Mouse (Mus musculus): ENCODE data around the gene Ttll13. TPM values are rescaled to one million over a fixed set of nuclear protein-coding genes. Genes with fewer than 3 reads are reported as not detected.

The Ttll13 gene
- total and polyA plus RNA-seq, 3 experiments = 0.39 to 0.40 TPM; not detected in 1

GRCm38 (mm10) chr7:80220237-80220797 lies 25.9 kb upstream of the Ttll13 start:
- no peak for TF ChIP-seq USF1 (IDR thresholded peaks at IDR 0.05; ENCODE audit: low read depth, low read length)
- no peak for TF ChIP-seq ELF1 (IDR thresholded peaks at IDR 0.05; ENCODE audit: low read depth, low read length)
- TF ChIP-seq NELFE (IDR thresholded peaks at IDR 0.05; ENCODE audit: low read depth, low read length) = no peak
- TF ChIP-seq CHD2 (IDR thresholded peaks at IDR 0.05; ENCODE audit: low read length) = no peak
- no peak for TF ChIP-seq ZC3H11A (IDR thresholded peaks at IDR 0.05; ENCODE audit: low read depth, low read length)
- TF ChIP-seq MAFK (IDR thresholded peaks at IDR 0.05; ENCODE audit: borderline replicate concordance, low read depth, low read length) = no peak
- TF ChIP-seq KAT2A (conservative IDR thresholded peaks at IDR 0.05; ENCODE audit: low read depth, low read length) = no peak
- Histone ChIP-seq H3K36me3 (ENCODE audit: control insufficient read depth in 1 of 2, insufficient read depth in 2 of 2, low read length in 2 of 2) (peaks cover 0 to 10% of the 10 kb centered on the region in 2 experiments; a peak in 2 of 4 replicates), H3K79me2 (ENCODE audit: control insufficient read depth, insufficient read depth, low read length, poor library complexity) (no peaks in the 10 kb centered on the region), H3K4me3 (ENCODE audit: control insufficient read depth in 1 of 2, insufficient read depth in 1 of 2, low read depth in 2 of 2, low read length in 2 of 2) (no peak overlapping the region), H3K27ac (ENCODE audit: control insufficient read depth, low read depth, low read length) (no peak overlapping the region), H3K27me3 (ENCODE audit: control insufficient read depth in 1 of 2, insufficient read depth in 2 of 2, low read length in 2 of 2) (no peaks in the 10 kb centered on the region), H3K9me3 (replicated peaks; ENCODE audit: insufficient read depth, low read length) (no peaks in the 10 kb centered on the region), H3K4me1 (ENCODE audit: control insufficient read depth in 1 of 2, insufficient read depth in 2 of 2, low read length in 2 of 2) (no peaks in the 10 kb centered on the region), H3K9ac (ENCODE audit: control insufficient read depth, low read depth, low read length, poor library complexity, severe bottlenecking) (no peak overlapping the region)
- DNase-seq (ENCODE audit: low read depth, low spot score) = no peak

DNA sequence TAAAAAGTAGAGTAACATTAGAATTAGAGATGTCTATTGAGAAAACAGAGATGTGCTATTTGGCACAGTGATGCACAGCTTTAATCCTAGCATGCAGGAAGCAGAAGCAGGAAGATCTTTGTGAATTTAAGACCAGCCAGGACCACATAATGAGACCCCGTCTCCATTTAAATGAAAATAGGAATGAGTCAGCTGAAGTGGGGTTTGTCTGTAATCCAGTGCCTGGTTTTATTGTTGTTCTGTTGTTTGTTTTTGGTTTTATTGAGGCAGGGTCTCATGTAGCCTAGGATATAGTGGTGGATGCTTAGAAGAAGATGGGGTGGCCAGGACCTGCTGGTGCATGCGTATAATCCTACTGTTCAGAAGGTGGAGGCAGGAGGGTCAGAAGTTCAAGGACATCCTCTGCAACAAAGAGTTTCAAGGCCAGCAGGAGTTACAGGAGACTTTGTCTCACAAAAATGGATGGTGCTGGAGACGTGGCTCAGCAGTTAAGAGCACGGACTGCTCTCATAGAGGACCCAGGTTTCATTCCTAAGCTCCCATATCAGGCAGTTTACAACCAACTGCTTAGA lies 24.9 kb upstream of the Ttll13 start:
- H3K27ac ChIP-seq (ENCODE audit: control insufficient read depth, low read depth, low read length) = no peak overlapping the region
- peaks cover 0 to 12% of the 10 kb centered on the region in 2 experiments; a peak in 2 of 4 replicates for H3K36me3 ChIP-seq (ENCODE audit: control insufficient read depth in 1 of 2, insufficient read depth in 2 of 2, low read length in 2 of 2)
- no peak overlapping the region for H3K9ac ChIP-seq (ENCODE audit: control insufficient read depth, low read depth, low read length, poor library complexity, severe bottlenecking)
- no peaks in the 10 kb centered on the region for H3K27me3 ChIP-seq (ENCODE audit: control insufficient read depth in 1 of 2, insufficient read depth in 2 of 2, low read length in 2 of 2)
- no peak overlapping the region for H3K4me3 ChIP-seq (ENCODE audit: control insufficient read depth in 1 of 2, insufficient read depth in 1 of 2, low read depth in 2 of 2, low read length in 2 of 2)
- H3K9me3 ChIP-seq (replicated peaks; ENCODE audit: insufficient read depth, low read length) = no peaks in the 10 kb centered on the region
- no peaks in the 10 kb centered on the region for H3K4me1 ChIP-seq (ENCODE audit: control insufficient read depth in 1 of 2, insufficient read depth in 2 of 2, low read length in 2 of 2)
- DNase-seq (ENCODE audit: low read depth, low spot score) = no peak
- TF ChIP-seq UBTF (IDR thresholded peaks at IDR 0.05; ENCODE audit: borderline replicate concordance, insufficient read depth, low read depth, low read length) (no peak), CHD2 (IDR thresholded peaks at IDR 0.05; ENCODE audit: low read length) (no peak), RAD21 (IDR thresholded peaks at IDR 0.05; ENCODE audit: low read depth, low read length) (no peak), USF2 (IDR thresholded peaks at IDR 0.05; ENCODE audit: borderline replicate concordance in 1 of 2, insufficient read depth in 1 of 2, low read depth in 1 of 2, low read length in 2 of 2) (no peak)
- H3K79me2 ChIP-seq (ENCODE audit: control insufficient read depth, insufficient read depth, low read length, poor library complexity) = no peaks in the 10 kb centered on the region

DNA sequence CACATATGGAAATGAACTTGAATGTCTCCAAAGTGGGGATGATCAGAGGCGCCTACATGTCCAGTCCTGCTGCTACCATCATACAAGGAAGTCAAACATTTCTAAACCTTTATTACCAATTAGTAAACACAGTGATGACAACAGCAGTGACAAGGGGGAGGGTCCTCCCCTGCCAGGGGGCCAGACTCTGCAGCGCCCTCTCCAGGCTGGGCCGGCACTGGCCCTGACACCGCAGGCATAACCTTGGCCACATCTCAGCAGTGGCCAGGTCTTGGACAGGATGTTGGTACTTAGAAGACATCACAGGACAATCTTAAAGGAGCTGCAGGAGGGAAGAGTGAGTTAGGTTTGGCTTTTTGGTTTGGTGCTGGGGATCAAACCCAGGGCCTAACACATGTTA lies 19.1 kb upstream of the Ttll13 start:
- Histone ChIP-seq H3K27me3 (ENCODE audit: control insufficient read depth in 1 of 2, insufficient read depth in 2 of 2, low read length in 2 of 2) (no peaks in the 10 kb centered on the region), H3K36me3 (ENCODE audit: control insufficient read depth in 1 of 2, insufficient read depth in 2 of 2, low read length in 2 of 2) (peaks cover 0 to 2% of the 10 kb centered on the region in 2 experiments; a peak in 2 of 4 replicates), H3K79me2 (ENCODE audit: control insufficient read depth, insufficient read depth, low read length, poor library complexity) (no peaks in the 10 kb centered on the region)

More for the DNA sequence above, 19.1 kb upstream of the Ttll13 start:
- H3K27ac ChIP-seq (ENCODE audit: control insufficient read depth, low read depth, low read length) = no peak overlapping the region
- TF ChIP-seq CTCF (IDR thresholded peaks at IDR 0.05 in 2 of 3, conservative IDR thresholded peaks at IDR 0.05 in 1 of 3; ENCODE audit: control insufficient read depth in 1 of 3, insufficient read depth in 1 of 3, low read depth in 2 of 3, low read length in 3 of 3, poor library complexity in 1 of 3, severe bottlenecking in 1 of 3) = peak; percentile 35 to 56 (median 45); a peak in 5 of 6 replicates
- TF ChIP-seq BHLHE40 (IDR thresholded peaks at IDR 0.05; ENCODE audit: borderline replicate concordance, low read depth, low read length) = no peak
- H3K4me1 ChIP-seq (ENCODE audit: control insufficient read depth in 1 of 2, insufficient read depth in 2 of 2, low read length in 2 of 2) = 0 out of 4 replicates have a peak, but pooled peaks cover 0 to 5% of the 10 kb centered on the region in 2 experiments
- H3K9me3 ChIP-seq (replicated peaks; ENCODE audit: insufficient read depth, low read length) = no peaks in the 10 kb centered on the region
- H3K9ac ChIP-seq (ENCODE audit: control insufficient read depth, low read depth, low read length, poor library complexity, severe bottlenecking) = no peak overlapping the region
- DNase-seq (ENCODE audit: low read depth, low spot score) = no peak
- no peak overlapping the region for H3K4me3 ChIP-seq (ENCODE audit: control insufficient read depth in 1 of 2, insufficient read depth in 1 of 2, low read depth in 2 of 2, low read length in 2 of 2)

Data from MEL (cell line).